Mouse (Mus musculus) embryonic facial prominence, embryonic 10.5 days (tissue): ENCODE measurements around the gene Thbs1. TPM values are rescaled to one million over a fixed set of nuclear protein-coding genes. Genes with fewer than 3 reads are reported as not detected.

Source experiments
- DNase-seq: peaks from one replicate; pipeline ENCODE4 v3.0.0-alpha.2; 2017; ENCODE audit warnings: low spot score
- H3K27ac ChIP-seq: fragments of 300-500 bp; sonication (generic); replicated peaks from 2 replicates; pipeline ENCODE4 v1.5.1; 2016; ENCODE audit warnings: mild to moderate bottlenecking
- H3K27me3 ChIP-seq: fragments of 300-500 bp; sonication (generic); replicated peaks from 2 replicates; pipeline ENCODE4 v1.6.1; 2016; ENCODE audit warnings: low read depth, mild to moderate bottlenecking; ENCODE audit not compliant: poor library complexity, severe bottlenecking
- H3K36me3 ChIP-seq: fragments of 300-500 bp; sonication (generic); replicated peaks from 2 replicates; pipeline ENCODE4 v1.6.1; 2016; ENCODE audit warnings: mild to moderate bottlenecking, moderate library complexity
- H3K4me1 ChIP-seq: fragments of 300-500 bp; sonication (generic); 2 replicates; pipeline ENCODE4 v1.6.1; 2016
- H3K4me3 ChIP-seq: fragments of 300-500 bp; sonication (generic); 2 replicates; pipeline ENCODE4 v1.5.1; 2016; ENCODE audit warnings: mild to moderate bottlenecking, moderate library complexity
- H3K9me3 ChIP-seq: fragments of 300-500 bp; sonication (generic); 2 replicates; pipeline ENCODE4 v1.6.1; 2016; ENCODE audit warnings: mild to moderate bottlenecking
- WGBS: fragments of 180-500 bp; shearing (Covaris S2); methylation state at CpG from one replicate; pipeline ENCODE4 v1.1.7; 2016; 5-methylcytosine and 5-hydroxymethylcytosine counted together
- polyA plus RNA-seq: library from polyadenylated mRNA; unstranded; fragments of >200 nt; fragmentation: Nextera tagmentation; extraction: Ambion mirVana; gene quantifications from 2 replicates; pipeline ENCODE4 v1.2.1, GENCODE M21; 2016

Thbs1 gene
- polyA plus RNA-seq, 1 experiment from 2014 or later, result 35.4 TPM

- peaks cover 63% of the 10 kb centered on the region for H3K4me1 ChIP-seq
- H3K27me3 ChIP-seq, result no peaks in the 10 kb centered on the region
- no peaks in the 10 kb centered on the region for H3K9me3 ChIP-seq
- H3K36me3 ChIP-seq, result no peaks in the 10 kb centered on the region
- no peak for DNase-seq
- no peak overlapping the region for H3K4me3 ChIP-seq
- H3K27ac ChIP-seq, result peak overlapping the region; percentile 69
- 67% methylated on average over 2 of the region's 2 CpGs for WGBS
These were observed 49.3 kb downstream of the Thbs1 start for GRCm38 (mm10) chr2:118160991-118161390.

- Histone ChIP-seq H3K4me3 (no peak overlapping the region), H3K9me3 (no peaks in the 10 kb centered on the region), H3K27ac (peak overlapping the region; percentile 19; the same call in 1 of the 2 replicates), H3K36me3 (no peaks in the 10 kb centered on the region), H3K27me3 (no peaks in the 10 kb centered on the region), H3K4me1 (peaks cover 58% of the 10 kb centered on the region)
- DNase-seq, result peak; percentile 18
- 62% methylated on average over 5 of the region's 5 CpGs for WGBS
These were observed 50.8 kb downstream of the Thbs1 start for GRCm38 (mm10) chr2:118162486-118162885.

GRCm38 (mm10) chr2:118164137-118164536 is 52.5 kb downstream of the Thbs1 start:
- peaks cover 48% of the 10 kb centered on the region for H3K4me1 ChIP-seq
- no peak overlapping the region for H3K4me3 ChIP-seq

DNA sequence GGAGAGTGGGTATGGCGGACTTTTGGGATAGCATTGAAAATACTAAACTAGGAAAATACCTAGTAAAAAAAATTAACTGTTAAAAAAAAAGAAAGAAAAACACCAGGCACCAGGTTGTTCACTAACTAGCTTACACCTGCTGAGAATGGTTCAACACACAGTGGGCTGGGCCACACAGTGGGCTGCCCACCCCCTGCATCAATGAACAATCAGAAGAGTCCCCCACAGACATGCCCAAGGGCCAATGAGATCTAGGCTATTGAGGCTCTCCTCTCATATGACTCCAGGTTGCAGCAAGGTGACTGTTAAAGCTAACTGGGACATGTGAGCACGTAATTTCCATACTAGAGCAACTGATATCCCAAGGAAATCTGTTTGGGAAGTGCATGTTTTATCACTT is 54.0 kb downstream of the Thbs1 start:
- Histone ChIP-seq H3K4me1 (peaks cover 32% of the 10 kb centered on the region), H3K27me3 (no peaks in the 10 kb centered on the region), H3K4me3 (no peak overlapping the region), H3K27ac (no peak overlapping the region), H3K36me3 (0 out of 2 replicates have a peak, but pooled peaks cover 3% of the 10 kb centered on the region), H3K9me3 (0 out of 2 replicates have a peak, but pooled peaks cover 4% of the 10 kb centered on the region)
- WGBS, result 90% methylated on average over 2 of the region's 2 CpGs
- DNase-seq, result no peak

More at GRCm38 (mm10) chr2:118164137-118164536, 52.5 kb downstream of the Thbs1 start:
- 75% methylated on average over 6 of the region's 6 CpGs for WGBS
- no peaks in the 10 kb centered on the region for H3K27me3 ChIP-seq
- no peak for DNase-seq
- no peaks in the 10 kb centered on the region for H3K9me3 ChIP-seq
- no peaks in the 10 kb centered on the region for H3K36me3 ChIP-seq
- no peak overlapping the region for H3K27ac ChIP-seq

GRCm38 (mm10) chr2:118167731-118168130 is 56.1 kb downstream of the Thbs1 start:
- Histone ChIP-seq H3K36me3 (0 out of 2 replicates have a peak, but pooled peaks cover 3% of the 10 kb centered on the region), H3K4me3 (no peak overlapping the region), H3K27me3 (no peaks in the 10 kb centered on the region), H3K27ac (no peak overlapping the region), H3K9me3 (0 out of 2 replicates have a peak, but pooled peaks cover 4% of the 10 kb centered on the region), H3K4me1 (peaks cover 12% of the 10 kb centered on the region)
- 87% methylated on average over 4 of the region's 4 CpGs for WGBS
- no peak for DNase-seq

- 71% methylated on average over 1 of the region's 1 CpGs for WGBS
- no peak for DNase-seq
- no peak overlapping the region for H3K4me3 ChIP-seq
- peaks cover 7% of the 10 kb centered on the region for H3K4me1 ChIP-seq
- 0 out of 2 replicates have a peak, but pooled peaks cover 4% of the 10 kb centered on the region for H3K9me3 ChIP-seq
- H3K27ac ChIP-seq, result no peak overlapping the region
- H3K27me3 ChIP-seq, result no peaks in the 10 kb centered on the region
- H3K36me3 ChIP-seq, result 0 out of 2 replicates have a peak, but pooled peaks cover 3% of the 10 kb centered on the region
These were observed 56.5 kb downstream of the Thbs1 start for GRCm38 (mm10) chr2:118168225-118168624.

- H3K4me1 ChIP-seq, result peaks cover 9% of the 10 kb centered on the region
- DNase-seq, result no peak
- 0 out of 2 replicates have a peak, but pooled peaks cover 3% of the 10 kb centered on the region for H3K36me3 ChIP-seq
- H3K9me3 ChIP-seq, result 0 out of 2 replicates have a peak, but pooled peaks cover 10% of the 10 kb centered on the region
- WGBS, result 78% methylated on average over 10 of the region's 10 CpGs
- no peak overlapping the region for H3K27ac ChIP-seq
- no peak overlapping the region for H3K4me3 ChIP-seq
- no peaks in the 10 kb centered on the region for H3K27me3 ChIP-seq
These were observed 63.1 kb downstream of the Thbs1 start for GRCm38 (mm10) chr2:118174558-118175383.

Other genes with a start within 250 kb of the Thbs1 start
- gene Fsip1, start 145.1 kb downstream of the Thbs1 start, polyA plus RNA-seq, result 1.7 and 3.1 TPM in 2 replicates